Mouse (Mus musculus): Measurements from ENCODE around the gene Otulin.

Otulin gene

GRCm38 (mm10) chr15:27656626-27657025 lies 26.1 kb upstream of the Otulin start:
- DNase-seq = no peak

GRCm38 (mm10) chr15:27655015-27655414 lies 24.5 kb upstream of the Otulin start:
- peak; percentile 34 for DNase-seq

GRCm38 (mm10) chr15:27647686-27648085 lies 17.2 kb upstream of the Otulin start:
- peak; percentile 66 for DNase-seq

- DNase-seq = no peak
Measured at GRCm38 (mm10) chr15:27646665-27647064, 16.2 kb upstream of the Otulin start.

GRCm38 (mm10) chr15:27645250-27645649 lies 14.8 kb upstream of the Otulin start:
- DNase-seq = no peak

DNA sequence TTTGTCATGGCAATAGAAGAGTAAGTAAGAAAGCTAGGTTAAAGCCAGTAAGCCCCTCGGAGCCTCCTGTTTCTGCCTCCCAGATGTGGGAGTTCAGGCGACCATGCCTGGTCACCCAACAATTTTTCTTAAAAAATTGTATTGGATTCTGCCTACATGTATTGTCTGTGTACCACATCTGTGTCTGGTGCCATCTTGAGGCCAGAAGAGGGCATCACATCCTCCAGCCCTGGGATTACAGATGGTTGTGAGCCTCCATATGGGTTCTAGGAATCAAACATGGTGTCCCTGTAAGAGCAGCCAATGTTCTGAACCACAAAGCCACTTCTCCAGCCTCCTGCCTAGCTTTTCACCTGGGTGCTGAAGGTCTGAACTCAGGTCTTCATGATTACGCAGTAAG lies 12.4 kb upstream of the Otulin start:
- peak; percentile 51 for DNase-seq

DNA sequence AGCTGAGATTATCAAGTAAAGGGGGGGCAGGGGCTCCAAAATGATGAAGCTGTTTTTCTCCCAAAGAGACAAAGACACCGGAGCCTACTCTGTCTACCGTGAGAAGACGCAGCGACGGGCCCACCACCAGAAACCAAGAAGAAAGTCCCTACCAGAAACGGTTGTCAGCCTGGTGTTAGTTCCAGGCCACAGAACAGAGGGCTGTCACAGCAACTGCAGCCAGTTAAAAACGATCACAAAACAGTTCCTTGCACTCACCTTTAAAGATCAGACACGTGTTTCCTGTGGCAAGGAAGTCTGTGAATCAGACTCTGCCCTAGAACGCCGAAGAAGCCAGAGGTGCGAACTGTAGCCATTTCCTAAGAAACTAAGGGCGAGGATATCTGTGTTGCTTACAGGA lies 10.7 kb upstream of the Otulin start:
- DNase-seq = no peak

DNA sequence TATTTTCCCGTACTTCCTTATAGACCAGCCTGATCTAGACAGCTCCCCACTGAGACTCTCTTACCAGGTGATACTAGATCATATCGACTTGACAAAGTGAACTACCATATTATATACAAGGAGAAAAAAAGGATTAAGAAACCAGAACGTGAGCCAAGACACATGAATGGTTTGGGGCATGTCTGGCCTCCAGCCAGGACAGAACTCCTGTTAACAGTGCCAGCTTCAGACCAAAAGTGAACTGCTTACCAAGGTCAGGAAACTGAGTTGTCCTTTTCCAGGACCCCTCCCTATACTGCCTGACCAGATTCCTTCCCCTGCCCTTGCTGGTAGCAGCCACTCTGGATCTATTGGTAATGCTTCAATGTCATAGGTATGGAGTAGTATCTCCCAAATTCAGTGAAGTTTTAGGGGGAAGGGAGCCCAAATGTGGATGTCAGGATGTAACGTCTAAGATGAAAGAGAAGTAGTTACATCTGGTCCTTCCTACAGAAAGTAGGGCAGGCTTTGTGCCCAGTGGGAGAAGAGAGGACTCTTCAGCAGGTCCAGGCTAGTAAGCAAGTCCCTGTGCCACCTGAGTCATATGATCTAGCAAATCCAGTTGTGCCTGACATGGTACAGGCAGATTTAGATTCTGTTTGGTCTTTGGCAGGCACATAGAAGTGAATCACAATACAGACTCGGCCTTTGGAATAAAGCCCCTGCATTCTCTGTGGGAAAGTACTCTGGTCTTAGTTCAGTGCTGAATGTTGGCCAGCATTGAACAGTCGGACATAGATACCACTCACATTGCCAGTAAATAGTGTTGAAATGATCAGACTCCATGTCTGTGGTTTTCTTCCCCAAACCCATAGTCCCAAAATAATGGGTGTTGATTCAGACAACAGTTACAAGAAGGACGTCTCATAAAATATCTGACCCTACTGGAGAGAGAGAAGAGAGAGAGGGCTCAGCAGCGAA lies 3.7 kb upstream of the Otulin start:
- no peak for DNase-seq

DNA sequence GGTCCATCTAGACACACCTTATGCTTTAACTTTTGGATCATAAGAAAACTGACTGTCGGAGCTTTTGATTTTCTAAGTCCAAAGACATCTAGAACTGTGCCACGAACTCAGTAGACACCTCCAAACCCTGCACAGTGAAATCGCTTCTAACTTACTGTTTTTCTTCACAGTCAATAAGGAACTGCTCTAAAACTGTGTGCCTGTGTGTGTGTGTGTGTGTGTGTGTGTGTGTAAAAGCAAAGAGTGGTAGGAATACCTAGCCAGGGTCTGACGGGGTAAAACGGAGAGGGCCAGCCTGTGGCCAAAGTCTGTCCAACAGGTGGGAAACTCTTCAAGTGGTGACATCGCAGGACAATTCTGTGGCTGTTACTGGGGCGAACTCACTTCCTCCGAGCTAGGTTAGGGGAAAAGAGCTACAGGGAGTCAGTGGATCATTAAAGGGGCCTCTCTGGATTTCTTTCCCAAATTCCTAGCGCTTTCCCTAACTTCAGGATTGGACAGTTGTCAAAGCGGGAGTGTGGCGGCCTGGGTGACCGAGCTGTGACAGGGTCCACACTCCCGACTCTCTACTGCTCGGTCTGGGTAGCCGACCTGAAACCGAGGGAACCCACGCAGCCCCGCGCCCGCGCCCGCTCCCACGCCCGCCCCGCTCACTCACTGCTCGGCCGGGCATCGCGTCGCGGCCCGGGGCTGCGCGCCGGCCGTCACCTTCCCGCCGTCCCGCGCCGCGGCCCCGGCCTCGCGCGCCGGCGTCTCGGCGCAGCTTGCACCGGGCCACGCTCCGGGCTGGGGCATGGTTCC lies 493 bp downstream of the Otulin start:
- no peak for DNase-seq

DNA sequence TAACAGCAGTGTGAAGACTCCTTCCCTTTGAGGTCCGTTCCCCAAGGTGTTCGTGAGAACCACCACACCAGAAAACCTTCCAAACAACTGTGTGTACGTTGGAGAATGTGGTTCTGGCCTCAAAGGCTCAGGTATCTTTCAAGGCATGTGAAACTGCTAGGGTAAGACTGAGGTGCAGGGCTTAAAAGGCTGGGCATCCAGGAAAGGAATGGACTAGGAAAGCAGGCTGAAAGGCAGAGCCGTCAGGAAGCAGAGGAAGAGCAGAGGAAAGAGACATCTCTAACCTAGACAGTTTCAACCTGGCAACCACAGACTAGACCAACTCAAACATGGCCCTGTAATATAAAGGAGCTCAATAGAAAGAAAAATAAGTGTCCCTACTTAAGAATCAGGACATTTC lies 1.4 kb downstream of the Otulin start:
- no peak for DNase-seq

- DNase-seq = no peak
Measured at GRCm38 (mm10) chr15:27627794-27628193, 2.7 kb downstream of the Otulin start.

- no peak for DNase-seq
Measured at GRCm38 (mm10) chr15:27626314-27626713, 4.2 kb downstream of the Otulin start.

DNA sequence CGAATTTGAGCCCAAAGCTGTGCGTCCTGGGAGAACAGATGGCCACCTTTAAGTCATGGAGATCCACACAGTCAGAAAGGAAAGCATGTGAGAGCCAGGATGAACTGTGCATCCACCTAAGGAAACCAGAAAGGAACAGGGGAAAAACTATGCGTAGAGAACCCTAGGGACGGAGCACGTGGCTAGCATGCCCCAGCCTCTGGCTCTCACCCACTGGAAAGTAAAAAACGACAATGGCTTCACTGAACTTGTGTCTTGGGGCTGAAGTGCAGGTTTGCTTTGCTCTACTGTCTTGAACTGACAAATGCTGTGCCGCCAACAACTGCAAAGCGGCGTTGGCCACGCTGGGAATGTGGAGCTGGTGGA lies 4.6 kb downstream of the Otulin start:
- no peak for DNase-seq

- no peak for DNase-seq
Measured at GRCm38 (mm10) chr15:27625014-27625889, 5.2 kb downstream of the Otulin start.

DNA sequence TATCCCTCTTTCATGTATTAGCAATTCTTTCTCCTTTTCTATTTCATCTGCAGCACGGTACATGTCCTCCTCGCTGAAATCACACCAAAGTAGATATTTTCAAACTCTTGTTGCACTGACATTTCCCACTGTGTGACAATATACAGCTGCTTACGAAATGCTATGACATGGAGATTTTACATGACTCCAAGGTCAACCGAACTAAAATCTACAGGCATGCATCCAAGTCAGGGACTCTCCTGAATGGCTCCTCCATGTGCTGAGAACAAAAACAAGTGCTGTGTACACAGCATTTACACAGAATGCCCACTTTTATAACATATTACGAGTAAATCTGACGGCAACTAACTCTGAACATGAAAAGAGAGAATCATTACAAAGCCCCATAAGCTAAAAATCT lies 7.2 kb downstream of the Otulin start:
- no peak for DNase-seq

DNA sequence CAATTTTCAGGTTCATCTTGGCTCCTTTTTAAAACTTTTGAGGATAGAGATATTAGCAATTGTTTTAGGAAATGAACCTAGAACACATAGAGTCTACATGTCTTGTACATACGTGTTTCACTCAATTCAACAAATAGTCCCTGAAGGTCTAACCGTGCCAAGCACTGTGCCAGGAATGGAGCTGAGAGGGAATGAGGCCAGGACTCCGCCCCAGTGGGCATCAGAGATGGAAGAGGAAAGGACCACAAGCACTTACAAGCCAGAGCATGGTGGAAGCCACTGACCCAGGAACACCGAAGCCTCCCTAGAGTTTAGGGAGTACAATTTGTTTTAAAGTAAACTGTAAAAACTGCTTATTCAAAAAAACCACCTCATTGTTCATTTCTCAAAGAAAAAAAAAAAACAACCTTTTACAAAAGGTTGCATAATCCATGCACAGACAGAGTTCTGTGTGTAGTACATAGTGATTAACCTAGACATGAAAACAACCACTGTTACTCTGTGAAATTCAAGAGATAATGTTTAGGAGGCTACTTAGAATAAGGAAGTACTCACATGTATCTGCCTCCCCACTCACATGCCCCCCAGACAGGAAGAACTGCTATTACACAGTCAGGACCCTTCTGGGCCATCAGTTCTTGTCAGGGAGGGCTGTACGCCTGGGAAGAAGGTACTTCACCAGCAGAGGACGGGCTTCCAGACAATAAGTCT lies 9.9 kb downstream of the Otulin start:
- DNase-seq = no peak

GRCm38 (mm10) chr15:27619683-27620082 lies 10.8 kb downstream of the Otulin start:
- no peak for DNase-seq

DNA sequence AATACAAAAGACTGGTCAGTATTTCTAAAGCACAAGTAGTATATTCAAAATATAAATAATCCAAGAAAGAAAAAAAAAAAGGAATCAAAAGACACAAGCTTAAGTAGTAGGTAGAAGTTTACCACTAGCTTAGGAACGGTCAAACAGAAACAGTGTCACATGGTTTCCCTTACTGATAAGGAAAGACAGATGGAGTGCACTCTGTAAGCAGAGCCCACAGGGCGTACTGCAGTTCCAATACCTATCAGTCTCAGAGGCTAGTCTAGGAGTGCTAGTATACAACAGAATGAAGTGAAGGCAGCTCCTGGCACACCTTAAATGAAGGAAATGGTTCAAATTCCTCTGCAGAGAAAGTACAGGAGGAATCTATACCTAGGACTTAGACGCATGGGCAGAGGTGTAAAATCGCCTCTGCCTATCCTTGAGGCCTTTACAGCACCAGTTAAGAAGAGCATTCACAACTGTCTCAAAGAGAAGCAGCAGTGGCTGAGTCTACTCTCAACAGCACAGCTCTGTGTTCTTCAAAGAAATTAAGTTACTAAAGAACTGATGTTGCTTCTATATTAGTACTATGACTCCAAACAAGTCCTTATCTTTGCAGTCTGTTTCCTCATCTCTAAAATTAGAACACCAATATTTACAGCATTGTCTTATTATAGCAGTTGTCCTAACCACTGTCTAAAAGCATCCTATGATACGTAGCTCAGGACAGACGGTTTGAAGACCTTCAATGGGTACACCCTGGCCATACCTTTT lies 11.5 kb downstream of the Otulin start:
- DNase-seq = no peak

- no peak for DNase-seq
Measured at GRCm38 (mm10) chr15:27617227-27617626, 13.3 kb downstream of the Otulin start.

DNA sequence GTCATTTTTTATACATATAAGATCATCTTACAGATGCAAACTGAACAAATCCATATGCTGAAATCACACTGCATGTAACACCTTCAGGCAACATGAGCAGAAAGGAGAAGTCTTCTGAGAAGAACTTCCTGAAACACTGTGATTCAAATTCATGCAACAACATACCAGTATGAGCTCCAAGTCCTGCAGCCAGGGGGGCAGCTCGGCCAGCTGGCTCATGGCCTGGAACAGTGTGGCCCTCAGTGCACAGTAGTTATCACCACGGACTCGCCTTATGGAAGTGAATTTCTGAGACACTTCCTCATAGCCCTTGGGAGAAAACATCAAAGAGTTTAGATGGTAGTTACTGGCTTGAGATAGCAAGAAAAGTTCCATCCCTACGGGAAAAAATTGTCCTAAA lies 14.3 kb downstream of the Otulin start:
- DNase-seq = no peak

DNA sequence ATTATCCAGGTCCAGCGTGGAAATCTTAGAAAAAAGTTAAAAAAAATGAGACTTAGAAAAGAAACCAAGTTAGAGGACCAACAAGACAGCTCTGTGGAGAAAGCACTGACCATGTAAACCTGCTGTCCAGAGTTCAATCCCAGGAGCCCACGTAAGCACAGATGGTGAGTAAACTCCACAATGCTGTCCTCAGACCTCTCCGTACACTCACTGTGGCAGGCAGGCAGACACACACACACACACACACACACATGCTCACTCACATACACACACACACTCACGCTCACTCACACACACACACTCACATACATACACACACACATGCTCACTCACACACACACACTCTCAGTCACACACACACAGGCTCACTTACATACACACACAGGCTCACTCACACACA lies 17.2 kb downstream of the Otulin start:
- no peak for DNase-seq

Data from retina, postnatal 1 day (tissue).